Mouse (Mus musculus) kidney, adult 2 months (tissue): ENCODE results near the gene Spns3.

Experiments used
- CTCF ChIP-seq: fragments of 200-500 bp; conservative IDR thresholded peaks from 2 replicates; pipeline ENCODE4 v1.5.1; 2011; ENCODE audit warnings: low read depth, mild to moderate bottlenecking, control low read depth, low read length, moderate library complexity, mixed read lengths; ENCODE audit not compliant: insufficient read depth, insufficient read length
- POLR2A ChIP-seq: fragments of 200-500 bp; IDR thresholded peaks from one replicate; pipeline ENCODE4 v1.6.1; 2011; ENCODE audit warnings: low read depth, low read length, control low read depth

DNA sequence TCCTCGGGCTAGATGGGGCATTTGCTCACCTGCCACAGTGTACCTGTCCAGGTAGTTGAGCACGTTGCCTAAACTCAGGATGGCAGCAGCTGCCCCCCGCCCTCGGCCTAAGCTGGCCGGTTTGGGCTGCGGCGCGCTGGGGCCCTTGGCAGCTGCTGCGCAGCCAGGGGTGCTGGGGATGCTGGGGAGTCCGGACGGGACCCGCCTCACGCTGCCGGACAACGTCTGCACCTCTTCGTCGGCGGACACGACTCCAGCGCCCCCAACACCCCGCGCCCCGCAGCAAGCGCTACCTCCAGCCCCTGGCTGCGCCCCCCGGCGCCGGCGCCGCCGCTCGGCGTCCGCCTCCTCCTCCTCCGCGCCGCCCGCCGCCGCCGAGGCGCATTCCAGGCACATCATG, 60.9 kb downstream of the Spns3 start:
- no peak for TF ChIP-seq CTCF
- TF ChIP-seq POLR2A = no peak
